Mouse (Mus musculus): ENCODE data around the gene 1700025C18Rik. TPM values are rescaled to one million over a fixed set of nuclear protein-coding genes. Genes with fewer than 3 reads are reported as not detected.

1700025C18Rik gene
- total RNA-seq, 1 experiment from 2014 or later: not detected

DNA sequence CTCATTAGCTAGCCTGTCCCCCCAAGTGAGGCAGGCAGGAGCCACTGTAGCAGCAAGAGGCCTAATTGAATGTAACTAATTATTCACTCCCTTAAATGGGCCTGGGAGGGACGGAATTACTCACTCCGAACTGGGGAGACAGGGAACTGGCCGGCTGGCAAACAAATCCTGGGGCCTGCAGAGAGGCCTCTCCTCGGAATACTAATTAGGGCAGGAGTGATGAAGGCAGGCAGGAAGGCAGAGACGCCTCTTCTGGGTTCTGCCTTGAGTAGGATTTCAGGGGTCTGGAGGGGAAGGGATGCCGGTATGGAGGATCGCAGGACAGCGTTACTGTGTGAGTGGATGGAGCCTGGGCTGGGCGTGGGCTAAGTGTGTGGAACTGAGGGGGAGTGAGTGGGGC, 13.5 kb downstream of the 1700025C18Rik start:
- DNase-seq: no peak

DNA sequence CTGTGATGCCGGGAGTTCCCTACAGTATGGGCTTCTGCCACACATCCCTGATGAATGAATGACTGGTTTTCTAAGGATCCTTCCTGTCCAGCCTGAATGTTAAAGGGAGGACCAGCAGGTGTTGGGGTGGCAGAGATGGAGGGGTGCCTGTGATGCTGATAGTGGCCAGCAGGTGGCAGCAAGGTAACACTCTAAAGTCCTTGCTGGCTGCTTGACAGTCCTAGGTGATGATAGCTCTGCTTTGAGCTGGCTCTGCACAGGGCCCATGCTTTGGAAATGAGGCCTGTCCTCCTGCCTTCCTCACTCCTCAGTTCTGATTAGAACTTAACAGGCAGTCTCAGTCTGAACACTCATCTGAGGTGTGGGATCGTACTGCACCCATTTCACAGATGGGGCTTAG, 15.6 kb downstream of the 1700025C18Rik start:
- peak; percentile 86 for DNase-seq

GRCm38 (mm10) chr2:165074081-165074884, 16.3 kb downstream of the 1700025C18Rik start:
- DNase-seq: no peak

DNA sequence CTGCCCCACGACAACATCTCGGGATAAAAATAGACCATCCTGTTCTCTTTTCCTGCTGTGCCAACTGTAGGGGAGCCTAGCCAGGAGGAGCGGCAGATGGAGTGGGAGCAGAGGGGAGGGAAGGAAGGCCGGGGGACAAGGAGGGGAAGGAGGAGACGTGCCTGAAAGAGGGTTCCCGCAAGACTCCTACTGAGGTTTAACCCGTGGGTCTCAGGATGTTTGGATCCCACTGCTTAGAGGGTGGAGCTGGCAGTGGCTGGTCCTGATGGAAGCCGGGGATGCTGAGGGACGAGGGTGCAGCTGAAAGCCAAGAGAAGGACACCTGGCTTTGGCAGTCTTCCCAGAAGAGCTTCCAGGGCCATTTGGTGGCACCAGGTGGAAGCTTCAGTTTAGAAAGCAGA, 17.2 kb downstream of the 1700025C18Rik start:
- DNase-seq: no peak

DNA sequence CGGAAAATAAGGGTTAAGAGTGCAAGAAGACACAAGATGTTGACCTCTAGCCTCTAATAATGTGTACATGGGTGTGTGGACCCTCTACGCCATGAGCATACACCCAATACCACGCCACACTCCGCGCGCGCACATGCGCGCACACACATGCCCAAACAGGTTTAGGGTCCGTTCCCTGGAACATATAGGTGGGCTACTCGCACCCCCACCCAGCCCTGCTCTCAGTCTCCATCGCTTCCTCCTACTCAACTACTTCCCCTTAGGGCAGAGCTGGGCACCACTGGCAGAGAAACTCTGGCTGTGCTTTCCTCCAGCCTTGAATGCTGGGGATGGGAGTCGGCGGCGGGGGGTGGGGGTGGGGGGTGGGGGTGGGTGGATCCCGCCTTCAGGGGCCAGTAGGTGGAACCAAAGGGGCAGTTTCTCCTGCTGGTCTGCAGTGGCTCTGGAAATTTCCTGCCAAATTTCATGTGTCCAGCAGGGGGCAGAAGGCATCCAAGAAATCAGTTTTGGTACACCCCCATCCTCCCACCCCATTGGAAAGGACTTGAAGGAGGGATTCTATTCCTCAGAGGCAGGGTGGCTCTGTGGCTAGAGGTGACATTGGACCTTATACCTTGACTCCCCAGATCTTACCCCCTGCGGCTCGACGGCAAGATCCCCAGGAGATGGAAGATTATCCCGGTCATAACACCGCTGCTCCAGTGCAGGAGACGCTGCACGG, 20.3 kb downstream of the 1700025C18Rik start:
- DNase-seq: peak; percentile 81

GRCm38 (mm10) chr2:165068806-165069205, 21.7 kb downstream of the 1700025C18Rik start:
- DNase-seq: no peak

DNA sequence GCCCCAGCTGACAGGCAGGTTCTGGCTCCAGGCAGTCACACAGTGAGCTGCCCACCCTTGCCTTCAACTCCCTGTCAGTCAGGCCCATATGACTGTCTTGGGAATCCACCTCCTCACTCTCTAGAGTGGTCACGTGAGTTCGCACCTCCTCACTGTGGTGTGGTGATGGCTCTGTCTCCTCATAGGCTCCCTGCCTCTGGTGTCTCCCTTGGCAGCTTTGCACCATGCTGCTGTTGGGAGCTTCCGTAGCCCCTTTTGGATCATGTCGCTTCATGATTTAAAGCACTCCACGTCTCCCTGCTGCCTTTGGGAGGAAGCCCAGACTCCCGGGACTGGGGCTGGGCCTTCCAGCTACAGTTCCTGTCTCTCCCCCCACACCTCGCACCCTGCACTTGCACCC, 26.1 kb downstream of the 1700025C18Rik start:
- no peak for DNase-seq

DNA sequence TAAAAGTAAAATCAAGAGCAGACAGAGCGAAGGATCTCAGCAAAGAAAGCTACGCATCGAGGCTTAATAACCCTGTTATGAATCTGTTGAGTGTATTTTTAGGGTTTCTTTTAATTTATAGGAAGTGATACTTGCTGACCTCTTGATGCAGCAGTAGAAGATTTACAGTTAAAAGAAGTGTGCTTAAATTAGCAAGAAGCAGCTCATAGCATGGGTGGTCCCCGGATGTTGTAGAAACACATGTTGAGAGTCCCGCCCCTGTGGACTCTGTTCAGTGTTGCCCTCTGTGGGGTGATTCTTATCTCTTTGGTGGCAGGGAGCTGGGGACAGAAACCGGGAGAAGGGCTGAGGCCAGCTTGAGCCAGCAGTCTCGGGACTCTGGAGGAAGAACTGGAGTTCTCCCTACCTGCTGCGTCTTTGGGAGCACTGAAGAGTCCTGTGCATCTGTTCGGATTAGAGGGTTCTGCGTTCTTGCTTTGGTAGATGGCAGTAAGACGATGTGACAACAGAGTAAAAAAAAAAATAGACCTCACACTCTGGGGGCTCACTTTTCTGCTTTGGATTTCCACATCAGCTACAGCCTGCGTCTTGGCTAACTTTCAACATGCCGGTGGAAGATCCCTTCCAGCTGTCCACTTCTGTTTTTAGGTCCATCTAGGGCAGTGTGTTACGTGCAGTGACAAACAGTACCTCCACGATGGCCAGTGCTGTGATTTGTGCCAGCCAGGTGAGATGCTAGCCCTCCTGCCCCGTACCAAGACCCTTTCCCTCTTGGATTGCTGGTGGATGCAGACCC, 28.7 kb downstream of the 1700025C18Rik start:
- DNase-seq: no peak

GRCm38 (mm10) chr2:165059961-165060360, 30.6 kb downstream of the 1700025C18Rik start:
- DNase-seq: no peak

DNA sequence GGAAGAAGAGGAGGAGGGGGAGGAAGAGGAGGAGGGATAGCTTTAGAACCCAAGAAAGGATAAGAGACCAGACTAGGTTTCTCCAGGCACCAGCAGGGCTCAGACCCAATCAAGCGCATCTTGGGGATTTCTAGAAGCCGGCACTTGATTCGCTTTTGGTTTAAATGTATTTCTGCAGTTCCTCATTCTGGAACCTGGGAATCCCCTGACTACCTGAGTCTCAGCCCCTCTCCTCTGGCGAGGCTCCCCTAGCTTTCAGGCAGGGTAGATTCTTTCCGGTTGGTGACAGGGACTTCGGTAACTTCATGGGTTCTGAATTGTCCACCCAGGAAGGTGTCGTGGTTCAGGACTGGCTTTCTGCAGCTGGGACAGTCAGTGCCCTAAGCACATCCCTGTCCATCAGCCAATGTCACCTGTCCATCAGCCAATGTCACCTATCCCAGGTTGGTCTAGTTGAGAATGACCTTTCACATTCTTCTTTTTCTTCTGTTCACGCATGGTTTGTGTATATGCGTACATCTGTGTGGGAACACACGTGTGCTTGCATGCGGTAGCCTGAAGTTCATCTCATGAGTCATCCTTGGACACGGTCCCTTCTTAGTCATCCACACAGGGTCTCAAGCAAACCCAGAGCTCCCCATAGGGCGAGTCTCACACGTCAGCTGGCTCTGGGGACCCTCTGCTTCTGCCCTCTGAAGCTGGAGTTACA, 34.0 kb downstream of the 1700025C18Rik start:
- no peak for DNase-seq

- peak; percentile 33 for DNase-seq
Measured at GRCm38 (mm10) chr2:165055905-165056304, 34.6 kb downstream of the 1700025C18Rik start.

GRCm38 (mm10) chr2:165054888-165055852, 35.4 kb downstream of the 1700025C18Rik start, which contains the start of gene Cd40:
TSS of gene Cd40 (plus strand) at chr2:165055627.
- DNase-seq: peak; percentile 88

- no peak for DNase-seq
Measured at GRCm38 (mm10) chr2:165051566-165051965, 39.0 kb downstream of the 1700025C18Rik start.

DNA sequence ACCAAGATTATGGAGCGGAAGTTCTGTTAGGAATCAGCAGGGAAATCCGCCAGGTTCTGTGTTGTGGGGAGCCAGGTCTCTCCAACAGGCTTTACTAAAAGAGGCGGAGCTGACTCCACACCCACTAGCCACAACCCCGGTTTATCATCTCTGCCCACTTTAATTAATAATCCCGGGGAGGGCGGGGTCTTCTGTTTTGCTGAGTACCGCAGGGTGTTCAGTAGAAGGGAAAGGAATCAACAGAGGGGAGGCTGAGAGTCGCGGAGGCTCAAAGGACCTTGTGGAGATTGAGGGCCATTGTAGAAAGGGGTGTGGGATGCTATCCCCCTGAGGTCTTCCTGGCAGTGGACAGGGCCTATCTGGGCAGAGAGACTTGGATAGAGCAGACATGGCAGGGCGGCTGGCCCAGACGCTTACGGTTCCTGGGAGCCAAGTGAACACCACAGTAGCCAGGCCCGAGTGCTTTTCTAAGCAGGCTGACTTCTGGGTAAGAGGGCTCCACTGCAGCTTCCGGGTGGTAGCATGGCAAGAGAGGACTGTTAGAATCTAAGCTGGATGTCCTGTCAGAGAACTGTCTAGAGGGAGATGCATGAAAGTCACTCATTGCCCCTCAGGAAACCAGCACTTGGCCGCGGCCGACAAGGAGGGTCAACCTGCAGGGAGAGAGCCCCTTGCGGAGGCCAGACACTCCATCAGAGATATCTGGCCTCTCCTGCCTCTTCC, 39.6 kb downstream of the 1700025C18Rik start:
- peak; percentile 3 for DNase-seq

- no peak for DNase-seq
Measured at GRCm38 (mm10) chr2:165049044-165049443, 41.5 kb downstream of the 1700025C18Rik start.

GRCm38 (mm10) chr2:165043729-165044128, 46.8 kb downstream of the 1700025C18Rik start:
- no peak for DNase-seq

DNA sequence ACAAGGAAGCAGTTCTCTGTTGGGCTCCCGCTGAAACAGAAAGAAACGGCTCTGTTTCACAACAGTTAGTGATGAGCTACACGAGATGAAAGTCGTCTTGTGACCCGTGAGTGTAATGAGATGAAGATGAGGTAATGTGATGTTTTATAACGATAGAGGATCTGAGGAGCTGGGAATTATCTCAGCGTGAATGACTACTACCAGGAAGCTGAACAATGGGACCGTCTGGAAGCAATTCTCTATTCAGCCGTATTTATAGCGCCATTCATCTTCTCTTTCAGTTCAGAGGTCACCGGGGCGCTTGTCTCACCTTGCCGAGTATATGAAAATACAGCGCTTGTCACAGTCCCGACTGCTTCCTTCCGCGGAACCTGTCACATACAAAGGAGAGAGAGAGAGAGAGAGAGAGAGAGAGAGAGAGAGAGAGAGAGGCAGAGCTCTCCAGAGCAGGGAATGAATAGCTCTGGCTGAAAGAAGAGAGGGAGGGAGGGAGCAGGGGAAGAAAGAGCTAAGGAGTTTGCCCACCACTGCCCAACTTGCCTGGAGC, 47.4 kb downstream of the 1700025C18Rik start:
- no peak for DNase-seq

- no peak for DNase-seq
Measured at GRCm38 (mm10) chr2:165042126-165042525, 48.4 kb downstream of the 1700025C18Rik start.

DNA sequence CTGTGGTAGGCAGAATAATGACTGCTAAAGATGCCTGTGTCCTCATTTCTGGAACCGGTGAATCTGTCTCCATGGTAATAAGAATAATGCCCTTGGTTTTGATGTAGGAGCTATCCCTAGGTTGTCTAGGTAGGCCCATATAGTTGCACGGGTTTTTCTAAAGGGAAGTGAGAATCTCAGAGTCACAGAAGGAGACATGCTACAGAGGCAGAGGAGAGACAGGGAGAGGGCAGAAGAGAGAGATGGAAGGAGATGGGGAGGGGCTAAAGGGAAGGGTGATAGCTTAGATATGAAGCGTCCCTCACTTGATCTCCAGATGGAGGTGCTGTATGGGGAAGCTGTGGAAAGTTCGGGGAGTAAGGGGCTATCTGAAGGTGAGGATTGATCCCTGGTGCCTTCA, 53.1 kb downstream of the 1700025C18Rik start:
- DNase-seq: no peak

- DNase-seq: no peak
Measured at GRCm38 (mm10) chr2:165035058-165035431, 55.5 kb downstream of the 1700025C18Rik start.
